Mouse (Mus musculus) erythroid progenitor cell, adult 5-6 weeks (primary cell): ENCODE results near the gene Golga2. TPM values are rescaled to one million over a fixed set of nuclear protein-coding genes. Genes with fewer than 3 reads are reported as not detected.

Source experiments
- ATAC-seq: replicated peaks from 2 replicates; pipeline ENCODE4 v1.8.0; 2016; ENCODE audit warnings: moderate number of reproducible peaks, mild to moderate bottlenecking, moderate TSS enrichment, inconsistent platforms; ENCODE audit not compliant: poor library complexity, low FRiP score, severe bottlenecking
- total RNA-seq, 2 experiments: library from RNA; stranded (forward) in 1 of 2; stranded (reverse) in 1 of 2; fragments of 150-400 nt in 1 of 2; fragments of 186-747, 209-891 nt in 1 of 2; gene quantifications; 2 replicates each; pipeline versions ENCODE4 v1.2.3 to v1.2.4; 2015 to 2017; ENCODE audit warnings: low replicate concordance in 2 of 2

The Golga2 gene
- total RNA-seq, 2 experiments from 2014 or later, result 32.7 to 39.0 TPM

GRCm38 (mm10) chr2:32314831-32315230 lies 27.6 kb downstream of the Golga2 start:
- no peak for ATAC-seq

GRCm38 (mm10) chr2:32315751-32316150 lies 28.6 kb downstream of the Golga2 start:
- no peak for ATAC-seq

GRCm38 (mm10) chr2:32316887-32317656 lies 29.9 kb downstream of the Golga2 start:
- ATAC-seq, result no peak

- ATAC-seq, result no peak
Observed at GRCm38 (mm10) chr2:32317791-32318417, 30.7 kb downstream of the Golga2 start.

- no peak for ATAC-seq
Observed at GRCm38 (mm10) chr2:32318709-32319585, 31.8 kb downstream of the Golga2 start.

- no peak for ATAC-seq
Observed at GRCm38 (mm10) chr2:32319586-32320580, 32.7 kb downstream of the Golga2 start.

- no peak for ATAC-seq
Observed at GRCm38 (mm10) chr2:32320721-32321120, 33.5 kb downstream of the Golga2 start.

GRCm38 (mm10) chr2:32321591-32322298 lies 34.6 kb downstream of the Golga2 start:
- no peak for ATAC-seq

GRCm38 (mm10) chr2:32322754-32323741 lies 35.9 kb downstream of the Golga2 start:
- 0 out of 2 replicates have a peak, but pooled peaks have one; percentile 15 for ATAC-seq

GRCm38 (mm10) chr2:32324322-32324721 lies 37.1 kb downstream of the Golga2 start:
- no peak for ATAC-seq

GRCm38 (mm10) chr2:32325342-32325741 lies 38.2 kb downstream of the Golga2 start:
- ATAC-seq, result no peak

- no peak for ATAC-seq
Observed at GRCm38 (mm10) chr2:32327200-32327599, 40.0 kb downstream of the Golga2 start.

GRCm38 (mm10) chr2:32328911-32329460 lies 41.8 kb downstream of the Golga2 start:
- no peak for ATAC-seq

- no peak for ATAC-seq
Observed at GRCm38 (mm10) chr2:32329531-32329930, 42.3 kb downstream of the Golga2 start.

- no peak for ATAC-seq
Observed at GRCm38 (mm10) chr2:32332159-32332558, 45.0 kb downstream of the Golga2 start.

- no peak for ATAC-seq
Observed at GRCm38 (mm10) chr2:32335888-32336287, 48.7 kb downstream of the Golga2 start.
